Mouse (Mus musculus) lung, embryonic 15.5 days (tissue): ENCODE results near the gene Krt2. TPM values are rescaled to one million over a fixed set of nuclear protein-coding genes. Genes with fewer than 3 reads are reported as not detected.

Experiments used
- polyA plus RNA-seq: library from polyadenylated mRNA; unstranded; fragments of >200 nt; fragmentation: Nextera tagmentation; extraction: Ambion mirVana; gene quantifications from 2 replicates; pipeline ENCODE4 v1.2.1, GENCODE M21; 2015

Krt2 gene
- polyA plus RNA-seq, 1 experiment from 2014 or later, result not detected

Other genes with a start within 250 kb of the Krt2 start
- 0.05 and 0.14 TPM in 2 replicates for gene Krt75, start 244.3 kb downstream of the Krt2 start, polyA plus RNA-seq
- gene Gm5414, start 190.0 kb downstream of the Krt2 start, polyA plus RNA-seq, result not detected in 2 replicates
- not detected in 2 replicates for gene Gm5478, start 170.8 kb downstream of the Krt2 start, polyA plus RNA-seq
- not detected in 2 replicates for gene Krt6b, start 137.9 kb downstream of the Krt2 start, polyA plus RNA-seq
- 0.39 and 1.5 TPM in 2 replicates for gene Krt6a, start 123.9 kb downstream of the Krt2 start, polyA plus RNA-seq
- 4.7 and 11.1 TPM in 2 replicates for gene Krt5, start 105.3 kb downstream of the Krt2 start, polyA plus RNA-seq
- gene Krt71, start 75.1 kb downstream of the Krt2 start, polyA plus RNA-seq, result not detected in 2 replicates
- gene Krt72, start 31.7 kb downstream of the Krt2 start, polyA plus RNA-seq, result not detected in 2 replicates
- gene Krt73, start 15.8 kb downstream of the Krt2 start, polyA plus RNA-seq, result not detected in 2 replicates
- gene Krt1, start 32.6 kb upstream of the Krt2 start, polyA plus RNA-seq, result 0.54 and 0.55 TPM in 2 replicates
- not detected in 2 replicates for gene Krt77, start 51.5 kb upstream of the Krt2 start, polyA plus RNA-seq
- gene Krt76, start 74.8 kb upstream of the Krt2 start, polyA plus RNA-seq, result not detected in 2 replicates
- 13.3 and 18.4 TPM in 2 replicates for gene Krt4, start 106.6 kb upstream of the Krt2 start, polyA plus RNA-seq
- 0.97 and 1.0 TPM in 2 replicates for gene Krt79, start 122.2 kb upstream of the Krt2 start, polyA plus RNA-seq
- 0.22 TPM in 1 of 2 replicates, not detected in the other for gene Krt78, start 136.1 kb upstream of the Krt2 start, polyA plus RNA-seq
- gene Krt8, start 186.3 kb upstream of the Krt2 start, polyA plus RNA-seq, result 307 and 345 TPM in 2 replicates
- gene Krt18, start 210.0 kb upstream of the Krt2 start, polyA plus RNA-seq, result 221 and 264 TPM in 2 replicates